Mouse (Mus musculus): ENCODE measurements around the gene Rps6kl1.

DNA sequence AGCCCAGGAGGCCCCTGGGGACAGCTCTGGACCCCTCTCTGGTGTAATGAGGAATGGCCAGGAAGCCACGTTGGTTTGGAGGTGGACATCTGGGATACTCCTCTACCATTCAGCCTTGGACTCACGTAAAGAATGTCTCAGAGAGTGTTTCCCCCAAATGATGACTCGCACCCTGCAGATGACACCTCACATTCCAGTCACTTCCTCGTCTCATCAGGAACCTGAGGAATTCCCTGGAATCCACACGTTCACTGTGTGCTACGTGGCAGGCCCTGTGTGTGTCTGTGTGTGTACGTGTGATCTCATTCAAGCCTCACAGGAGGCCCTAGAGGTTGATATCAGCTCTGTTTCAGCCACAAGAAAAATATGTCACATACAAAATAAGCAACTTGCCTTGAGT, 35.3 kb upstream of the Rps6kl1 start:
- TF ChIP-seq RCOR1 (conservative IDR thresholded peaks at IDR 0.05; ENCODE audit: low read depth, low read length) (no peak), CTCF (conservative IDR thresholded peaks at IDR 0.05 in 1 of 2, IDR thresholded peaks at IDR 0.05 in 1 of 2; ENCODE audit: low read depth in 2 of 2, low read length in 2 of 2) (no peak), SMC3 (IDR thresholded peaks at IDR 0.05; ENCODE audit: low read depth, low read length) (no peak), CHD2 (IDR thresholded peaks at IDR 0.05; ENCODE audit: low read length) (no peak)
